ENCODE assay signal across 28 mouse cellular contexts in genomic region chr2:127424977-127425376, GRCm38 (mm10). TPM values are rescaled to one million over a fixed set of nuclear protein-coding genes. Genes with fewer than 3 reads are reported as not detected.
A peak's percentile ranks its signal among the peaks of the same experiment; 100 is the strongest.
DNase-seq lines count a peak whose midpoint lies in the region; ATAC-seq and TF ChIP-seq lines count a peak whose summit lies in the region.
"Had no signal": no experiment of that assay in that cellular context is flagged by ENCODE, and none has a peak within 500 bp of the region (broad histone marks: within the 10 kb centered on the region; RNA-seq: fewer than 3 reads in every experiment).

Gpat2 (plus strand) TSS chr2:127425199.

- DNase-seq in heart, postnatal 4 days: peak; percentile 14
- DNase-seq in heart, adult 11 months: no peak
- peak; percentile 98 for DNase-seq in R1 (ENCODE audit: low read depth, low spot score)
- DNase-seq in spleen, adult 12 weeks (ENCODE audit: low spot score): no peak
- DNase-seq: adrenal gland, postnatal 14 days; cerebellum, adult 11-12 months; cerebellum, adult 9-11 months; forebrain, postnatal 0 days; heart, postnatal 36 days; kidney, adult 2 months; lung, adult 18-20 months; right cerebral cortex, adult 18-20 months had no signal

- H3K36me3 ChIP-seq in E14TG2a.4 (ENCODE audit: insufficient read depth, low read length): peaks cover 27% of the 10 kb centered on the region
- no peaks in the 10 kb centered on the region; the same call in 1 of the 2 replicates for H3K36me3 ChIP-seq in testis, adult 2 months (ENCODE audit: control insufficient read depth, insufficient read depth, low read length)
- H3K36me3 ChIP-seq: embryonic facial prominence, embryonic 10.5 days; embryonic facial prominence, embryonic 15.5 days; forebrain, embryonic 12.5 days; limb, embryonic 13.5 days; midbrain, embryonic 12.5 days; neural tube, embryonic 12.5 days had no signal

- peaks cover 9% of the 10 kb centered on the region for H3K9me3 ChIP-seq in E14TG2a.4 (ENCODE audit: low read length)
- H3K9me3 ChIP-seq: embryonic facial prominence, embryonic 10.5 days; embryonic facial prominence, embryonic 15.5 days; forebrain, embryonic 12.5 days; limb, embryonic 13.5 days; midbrain, embryonic 12.5 days; neural tube, embryonic 12.5 days had no signal

- H3K27me3 ChIP-seq in E14TG2a.4 (ENCODE audit: insufficient read depth, low read length): peaks cover 60% of the 10 kb centered on the region
- H3K27me3 ChIP-seq in testis, adult 2 months (ENCODE audit: control insufficient read depth, insufficient read depth, low read length): no peaks in the 10 kb centered on the region
- H3K27me3 ChIP-seq: embryonic facial prominence, embryonic 15.5 days; forebrain, embryonic 12.5 days; limb, embryonic 13.5 days had no signal

- no peak for ATAC-seq in activated CD4-positive, CD25-positive, alpha-beta regulatory T cell, adult 4 months
- ATAC-seq: forebrain, postnatal 0 days; lung, postnatal 0 days; Patski had no signal

- H3K4me1 ChIP-seq in E14TG2a.4 (replicated peaks; ENCODE audit: low read depth, low read length): peaks cover 15% of the 10 kb centered on the region
- peaks cover 9% of the 10 kb centered on the region for H3K4me1 ChIP-seq in testis, adult 2 months (ENCODE audit: control insufficient read depth, insufficient read depth, low read length)
- H3K4me1 ChIP-seq: embryonic facial prominence, embryonic 10.5 days; embryonic facial prominence, embryonic 15.5 days; forebrain, embryonic 12.5 days; midbrain, embryonic 12.5 days; neural tube, embryonic 12.5 days had no signal

- H3K4me3 ChIP-seq in E14TG2a.4 (replicated peaks; ENCODE audit: low read length): peak within 1 kb of the TSS; percentile 67
- H3K4me3 ChIP-seq in testis, adult 2 months (ENCODE audit: control insufficient read depth, low read depth, low read length): peak within 1 kb of the TSS; percentile 99
- H3K4me3 ChIP-seq: embryonic facial prominence, embryonic 10.5 days; embryonic facial prominence, embryonic 15.5 days; forebrain, embryonic 12.5 days; limb, embryonic 13.5 days; megakaryocyte, embryonic 14.5 days; midbrain, embryonic 12.5 days; myocyte; neural tube, embryonic 12.5 days had no signal

- no peak for TF ChIP-seq CTCF in E14TG2a.4 (conservative IDR thresholded peaks at IDR 0.05; ENCODE audit: low read length)
- TF ChIP-seq CTCF in testis, adult 2 months (IDR thresholded peaks at IDR 0.05; ENCODE audit: control insufficient read depth, insufficient read depth, insufficient replicate concordance, low read depth, low read length): no peak

- TF ChIP-seq POLR2A in testis, adult 2 months (IDR thresholded peaks at IDR 0.05; ENCODE audit: control insufficient read depth, low read depth, low read length): peak; percentile 80; the same call in 1 of the 2 replicates

- peak within 1 kb of the TSS; percentile 95 for H3K27ac ChIP-seq in testis, adult 2 months (ENCODE audit: control insufficient read depth, insufficient read depth, low read depth, low read length)
- H3K27ac ChIP-seq: embryonic facial prominence, embryonic 10.5 days; embryonic facial prominence, embryonic 15.5 days; forebrain, embryonic 12.5 days; hindbrain, embryonic 14.5 days; limb, embryonic 13.5 days; midbrain, embryonic 12.5 days; neural tube, embryonic 12.5 days had no signal

RNA-seq across cellular contexts. Expression of gene Gpat2, which starts in this region (rescaled TPM):
- under 1 TPM in 1 of 2 experiments, not detected in 1; 0.10 TPM for total RNA-seq in heart, postnatal 4 days (2021)
- polyA plus RNA-seq in testis, adult 2 months (2012; rRNA removed): 53.2 and 63.0 TPM in 2 replicates
- polyA plus RNA-seq in activated CD4-positive, CD25-positive, alpha-beta regulatory T cell, adult 4 months (2017; shearing (Covaris generic)): under 1 TPM in 1 of 2 experiments, not detected in 1; 0.33 TPM
- total RNA-seq: forebrain, postnatal 0 days; gastrocnemius, adult 8-10 months; heart, postnatal 36 days; MEL had no signal
- polyA plus RNA-seq: midbrain, embryonic 12.5 days; myocyte had no signal

Comparison
In these comparisons a context has a peak if more than half of its experiments do, and no peak if none do; other contexts are left out.
1. RNA of gene Gpat2 (polyA plus RNA-seq): 53.2 to 63.0 TPM in testis, adult 2 months; 0.33 TPM in activated CD4-positive, CD25-positive, alpha-beta regulatory T cell, adult 4 months; every median in the first group is over 10 times any median in the second.
2. Peak in DNase-seq in heart, postnatal 4 days; RNA of the gene not detected or under 1 TPM.